Mouse (Mus musculus) E14TG2a.4 (cell line): Measurements from ENCODE around the gene Ankrd44.

Experiments used
- H3K27me3 ChIP-seq: 2 replicates; pipeline ENCODE4 v1.6.1; 2014; ENCODE audit warnings: low read length, control low read depth; ENCODE audit not compliant: insufficient read depth
- H3K36me3 ChIP-seq: 2 replicates; pipeline ENCODE4 v1.6.1; 2014; ENCODE audit warnings: low read length, control low read depth; ENCODE audit not compliant: insufficient read depth
- H3K4me1 ChIP-seq: replicated peaks from 2 replicates; pipeline ENCODE4 v1.6.1; 2014; ENCODE audit warnings: low read depth, low read length, control low read depth
- H3K4me3 ChIP-seq: replicated peaks from 2 replicates; pipeline ENCODE4 v1.5.1; 2014; ENCODE audit warnings: mild to moderate bottlenecking, low read length
- H3K9me3 ChIP-seq: 2 replicates; pipeline ENCODE4 v1.6.1; 2014; ENCODE audit warnings: low read length, control low read depth
- CTCF ChIP-seq: conservative IDR thresholded peaks from 2 replicates; pipeline ENCODE4 v1.5.1; 2014; ENCODE audit warnings: low read length
- NANOG ChIP-seq: IDR thresholded peaks from 2 replicates; pipeline ENCODE4 v1.6.1; 2014; ENCODE audit warnings: borderline replicate concordance, low read length, mixed read lengths
- POU5F1 ChIP-seq: IDR thresholded peaks from 2 replicates; pipeline ENCODE4 v1.6.1; 2014; ENCODE audit warnings: low read length, borderline replicate concordance

Gene Ankrd44

GRCm38 (mm10) chr1:54854388-54854787, 71.8 kb downstream of the Ankrd44 start:
- no peaks in the 10 kb centered on the region for H3K27me3 ChIP-seq
- no peak overlapping the region for H3K4me3 ChIP-seq
- no peaks in the 10 kb centered on the region for H3K36me3 ChIP-seq
- no peaks in the 10 kb centered on the region for H3K4me1 ChIP-seq
- no peaks in the 10 kb centered on the region for H3K9me3 ChIP-seq
- TF ChIP-seq CTCF (no peak), POU5F1 (no peak), NANOG (no peak)

DNA sequence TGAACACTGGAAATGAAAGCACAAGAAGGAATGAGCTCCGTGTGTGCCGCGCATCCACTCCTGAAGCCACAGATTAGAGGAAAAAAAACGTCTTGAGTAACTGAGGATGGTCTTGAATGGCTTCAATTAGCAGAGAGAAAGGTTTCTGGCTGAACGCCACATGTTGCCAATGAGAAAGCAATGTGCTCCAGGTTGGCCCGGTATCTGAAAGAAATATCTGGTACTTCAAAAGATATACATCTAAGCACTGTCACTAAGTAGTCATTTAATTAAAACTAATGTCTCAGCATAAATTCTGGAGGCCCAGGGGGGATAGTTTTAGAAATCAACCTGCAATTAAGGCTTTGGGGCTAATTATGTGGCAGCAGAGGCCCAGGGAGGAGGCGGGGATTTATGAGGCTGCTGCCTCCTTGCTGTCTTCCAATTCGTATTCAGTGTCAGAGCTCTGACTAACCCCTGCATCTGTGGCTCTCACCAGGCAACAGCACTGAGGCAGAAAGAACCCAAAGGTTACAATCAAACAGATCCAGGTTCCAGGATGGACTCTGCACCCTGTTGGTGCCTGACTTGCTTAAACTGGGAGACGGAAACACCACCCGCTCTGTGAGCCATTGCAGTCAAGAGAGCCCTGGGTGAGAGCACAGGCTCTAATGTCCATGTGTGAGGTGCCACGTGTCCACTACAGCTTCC, 72.7 kb downstream of the Ankrd44 start:
- Histone ChIP-seq H3K9me3 (no peaks in the 10 kb centered on the region), H3K4me1 (no peaks in the 10 kb centered on the region), H3K27me3 (no peaks in the 10 kb centered on the region), H3K36me3 (no peaks in the 10 kb centered on the region), H3K4me3 (no peak overlapping the region)
- TF ChIP-seq POU5F1 (no peak), CTCF (no peak), NANOG (no peak)

DNA sequence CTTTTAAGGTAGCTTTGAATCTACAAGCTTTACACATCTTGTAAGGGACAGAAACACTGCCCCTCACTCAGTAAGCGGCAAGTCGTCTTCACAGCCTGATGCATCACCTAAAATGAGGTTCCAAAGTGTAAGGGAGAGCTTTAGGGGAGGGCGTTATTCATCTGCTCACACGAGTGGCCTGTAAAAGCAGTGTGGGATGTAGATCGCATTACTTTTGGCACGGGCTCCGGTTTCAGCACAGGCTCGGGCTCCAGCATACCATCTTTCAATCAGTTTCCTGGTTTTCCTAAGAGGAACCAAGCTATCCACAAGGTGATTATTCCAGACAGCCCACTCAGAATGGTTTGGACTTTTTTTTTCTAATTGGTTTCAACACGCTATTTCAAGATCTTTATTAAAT, 74.6 kb downstream of the Ankrd44 start:
- TF ChIP-seq NANOG (no peak), CTCF (no peak), POU5F1 (no peak)
- Histone ChIP-seq H3K4me1 (no peaks in the 10 kb centered on the region), H3K36me3 (no peaks in the 10 kb centered on the region), H3K27me3 (no peaks in the 10 kb centered on the region), H3K4me3 (no peak overlapping the region), H3K9me3 (no peaks in the 10 kb centered on the region)

- TF ChIP-seq NANOG (no peak), CTCF (no peak), POU5F1 (no peak)
- Histone ChIP-seq H3K9me3 (no peaks in the 10 kb centered on the region), H3K27me3 (no peaks in the 10 kb centered on the region), H3K4me3 (no peak overlapping the region), H3K4me1 (no peaks in the 10 kb centered on the region), H3K36me3 (no peaks in the 10 kb centered on the region)
These were observed 76.1 kb downstream of the Ankrd44 start for GRCm38 (mm10) chr1:54850077-54850476.

DNA sequence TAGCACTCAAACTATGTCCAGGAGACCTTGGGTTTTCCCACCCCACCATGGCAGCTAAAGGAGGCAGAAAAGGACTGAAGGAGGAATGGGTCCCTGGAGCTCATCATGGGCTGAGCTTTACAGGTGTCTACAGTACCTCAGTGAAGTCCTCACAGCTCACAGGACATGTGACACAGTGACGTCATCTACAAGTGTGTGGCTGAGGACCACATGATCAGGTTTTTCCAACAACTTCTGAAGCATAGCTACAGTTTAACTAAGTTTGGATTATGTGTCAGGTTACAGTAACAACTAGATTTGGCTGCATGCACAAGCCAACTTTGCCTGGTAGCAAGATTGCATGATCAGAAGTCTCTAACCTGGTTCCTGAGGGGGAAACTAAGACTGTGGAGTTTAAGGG, 78.9 kb downstream of the Ankrd44 start:
- Histone ChIP-seq H3K36me3 (no peaks in the 10 kb centered on the region), H3K4me3 (no peak overlapping the region), H3K27me3 (no peaks in the 10 kb centered on the region; the same call in 1 of the 2 replicates), H3K9me3 (no peaks in the 10 kb centered on the region), H3K4me1 (no peaks in the 10 kb centered on the region)
- no peak for TF ChIP-seq CTCF
- no peak for TF ChIP-seq POU5F1

GRCm38 (mm10) chr1:54846346-54847000, 79.7 kb downstream of the Ankrd44 start:
- Histone ChIP-seq H3K4me1 (no peaks in the 10 kb centered on the region), H3K9me3 (no peaks in the 10 kb centered on the region), H3K4me3 (no peak overlapping the region), H3K36me3 (no peaks in the 10 kb centered on the region), H3K27me3 (no peaks in the 10 kb centered on the region; the same call in 1 of the 2 replicates)
- no peak for TF ChIP-seq NANOG
- no peak for TF ChIP-seq POU5F1
- no peak for TF ChIP-seq CTCF

DNA sequence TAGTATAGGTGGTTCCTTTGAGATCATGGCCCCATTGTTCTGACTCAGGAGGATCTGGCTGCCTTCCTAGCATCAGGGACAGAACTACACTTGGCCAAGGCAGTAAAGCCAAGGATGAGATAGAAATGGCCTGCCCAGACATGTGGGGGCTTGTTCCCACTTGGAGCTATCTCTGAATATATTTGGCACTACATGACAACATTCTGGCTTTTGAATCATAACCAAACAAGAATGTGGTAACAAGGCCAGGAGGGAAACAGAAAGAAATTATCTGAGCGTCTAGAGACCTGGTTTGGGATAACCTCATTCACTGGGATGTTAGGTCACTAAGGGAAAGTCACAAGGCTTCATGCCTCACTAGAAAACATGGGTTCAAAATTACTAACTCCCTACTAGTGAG, 81.8 kb downstream of the Ankrd44 start:
- Histone ChIP-seq H3K36me3 (no peaks in the 10 kb centered on the region), H3K27me3 (no peaks in the 10 kb centered on the region; the same call in 1 of the 2 replicates), H3K4me3 (no peak overlapping the region), H3K4me1 (no peaks in the 10 kb centered on the region), H3K9me3 (no peaks in the 10 kb centered on the region)
- no peak for TF ChIP-seq NANOG
- TF ChIP-seq POU5F1: no peak
- TF ChIP-seq CTCF: no peak

GRCm38 (mm10) chr1:54842765-54843461, 83.3 kb downstream of the Ankrd44 start:
- no peak overlapping the region for H3K4me3 ChIP-seq
- H3K4me1 ChIP-seq: no peaks in the 10 kb centered on the region
- no peaks in the 10 kb centered on the region for H3K9me3 ChIP-seq
- no peaks in the 10 kb centered on the region; the same call in 1 of the 2 replicates for H3K27me3 ChIP-seq
- no peaks in the 10 kb centered on the region for H3K36me3 ChIP-seq
- TF ChIP-seq CTCF (no peak), NANOG (no peak), POU5F1 (no peak)

GRCm38 (mm10) chr1:54841788-54842187, 84.4 kb downstream of the Ankrd44 start:
- no peak overlapping the region for H3K4me3 ChIP-seq
- H3K9me3 ChIP-seq: no peaks in the 10 kb centered on the region
- H3K4me1 ChIP-seq: no peaks in the 10 kb centered on the region
- no peaks in the 10 kb centered on the region; the same call in 1 of the 2 replicates for H3K27me3 ChIP-seq
- no peak for TF ChIP-seq NANOG
- TF ChIP-seq POU5F1: no peak
- TF ChIP-seq CTCF: no peak
- H3K36me3 ChIP-seq: no peaks in the 10 kb centered on the region
